Mouse (Mus musculus) lung, adult 2 months (tissue): ENCODE measurements around the gene Zfp12.

Experiments
- CTCF ChIP-seq: fragments of 200-500 bp; IDR thresholded peaks from 2 replicates; pipeline ENCODE4 v1.5.1; 2011; ENCODE audit warnings: mild to moderate bottlenecking, low read length, control low read depth; ENCODE audit not compliant: insufficient read depth
- POLR2A ChIP-seq: fragments of 200-500 bp; IDR thresholded peaks from 2 replicates; pipeline ENCODE4 v1.6.1; 2011; ENCODE audit warnings: low read depth, mild to moderate bottlenecking, control low read depth, low read length, borderline replicate concordance; ENCODE audit errors: extremely low read depth

- TF ChIP-seq POLR2A (no peak), CTCF (no peak)
Observed at GRCm38 (mm10) chr5:143265409-143265808, 30.4 kb downstream of the Zfp12 start.
